Mouse (Mus musculus) MEL-GATA-1-ER (cell line): ENCODE measurements around the gene Trmt1.
A peak's percentile ranks its signal among the peaks of the same experiment; 100 is the strongest.

Source experiments
- DNase-seq: peaks from one replicate; pipeline ENCODE4 v3.0.0-alpha.2; 2012; ENCODE audit warnings: low read depth; ENCODE audit errors: extremely low read depth

Trmt1 gene

GRCm38 (mm10) chr8:84708071-84708541 is 22.0 kb downstream of the Trmt1 start:
- DNase-seq: no peak

DNA sequence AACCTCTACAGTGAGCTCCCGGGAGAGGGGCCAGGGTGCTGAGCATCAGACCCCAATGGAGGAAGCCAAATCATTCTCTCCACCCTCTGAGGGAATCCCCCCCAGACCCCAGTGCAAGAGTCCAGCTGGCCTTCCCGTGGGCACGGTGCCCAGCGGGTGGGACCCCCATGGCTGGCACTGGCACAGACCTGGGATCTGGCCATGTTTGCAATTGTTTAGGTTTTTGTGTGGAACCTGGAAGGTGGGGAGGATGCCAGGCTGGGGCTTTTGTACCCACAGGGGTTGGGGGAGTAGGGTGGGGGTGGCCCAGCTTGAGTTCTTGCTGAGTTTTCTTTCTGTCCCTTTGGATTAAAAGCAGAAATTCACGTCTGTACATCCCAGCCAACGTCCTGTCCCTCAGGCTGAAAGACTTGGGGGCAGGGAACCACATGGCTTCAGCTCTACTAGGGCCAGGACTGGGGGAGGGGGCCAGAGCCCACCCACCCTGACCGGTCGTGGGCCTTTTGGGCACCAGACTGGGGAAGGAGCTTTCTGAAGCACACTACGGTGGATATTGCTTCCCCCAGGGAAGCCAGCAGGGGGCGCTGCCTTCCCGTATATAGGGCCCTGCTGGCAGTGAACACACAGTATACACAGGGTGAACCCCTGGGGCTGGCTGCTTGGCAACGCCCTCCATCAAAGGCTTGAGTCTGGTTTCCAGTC is 22.8 kb downstream of the Trmt1 start:
- no peak for DNase-seq

DNA sequence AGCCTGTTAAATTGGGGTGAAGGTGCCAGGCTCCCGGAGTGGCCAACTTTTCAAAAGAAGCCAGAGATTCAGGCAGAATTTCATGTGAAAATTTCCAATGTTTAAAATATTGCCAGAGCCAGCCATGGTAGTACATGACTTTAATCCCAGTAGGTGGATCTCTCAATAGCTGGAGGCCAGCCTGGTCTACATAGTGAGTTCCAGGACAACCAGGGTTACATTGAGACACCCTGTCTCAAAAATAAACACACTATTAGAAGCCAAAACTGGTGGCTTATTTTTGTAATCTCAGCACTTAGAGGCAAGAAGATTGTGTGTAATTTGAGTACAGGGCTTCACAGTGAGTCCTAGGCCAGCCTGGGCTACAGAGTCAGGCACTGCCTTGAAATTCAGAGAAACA is 23.8 kb downstream of the Trmt1 start:
- no peak for DNase-seq

- DNase-seq: no peak
These were observed 25.2 kb downstream of the Trmt1 start for GRCm38 (mm10) chr8:84711312-84711711.

GRCm38 (mm10) chr8:84711933-84712758 is 26.0 kb downstream of the Trmt1 start:
- no peak for DNase-seq

DNA sequence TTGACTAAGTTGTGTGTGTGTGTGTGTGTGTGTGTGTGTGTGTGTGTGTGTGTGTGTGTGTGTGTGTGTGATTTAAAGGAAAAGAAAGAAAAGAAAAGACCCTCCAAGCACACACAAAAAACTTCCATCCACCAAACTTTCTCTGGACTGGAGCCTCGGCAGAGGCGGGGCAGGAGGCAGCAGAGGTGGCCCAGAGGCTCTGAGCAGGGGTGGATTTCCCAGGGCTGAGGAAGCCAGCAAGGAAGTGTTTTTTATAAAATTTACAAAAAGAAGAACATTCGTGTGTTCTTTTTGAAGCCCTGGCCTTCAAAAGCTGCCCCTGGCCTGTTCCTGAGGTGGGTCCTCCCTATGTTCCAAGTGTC is 26.6 kb downstream of the Trmt1 start:
- DNase-seq: no peak

- DNase-seq: no peak
These were observed 27.3 kb downstream of the Trmt1 start for GRCm38 (mm10) chr8:84713381-84713780.

GRCm38 (mm10) chr8:84714161-84714560 is 28.1 kb downstream of the Trmt1 start:
- no peak for DNase-seq

DNA sequence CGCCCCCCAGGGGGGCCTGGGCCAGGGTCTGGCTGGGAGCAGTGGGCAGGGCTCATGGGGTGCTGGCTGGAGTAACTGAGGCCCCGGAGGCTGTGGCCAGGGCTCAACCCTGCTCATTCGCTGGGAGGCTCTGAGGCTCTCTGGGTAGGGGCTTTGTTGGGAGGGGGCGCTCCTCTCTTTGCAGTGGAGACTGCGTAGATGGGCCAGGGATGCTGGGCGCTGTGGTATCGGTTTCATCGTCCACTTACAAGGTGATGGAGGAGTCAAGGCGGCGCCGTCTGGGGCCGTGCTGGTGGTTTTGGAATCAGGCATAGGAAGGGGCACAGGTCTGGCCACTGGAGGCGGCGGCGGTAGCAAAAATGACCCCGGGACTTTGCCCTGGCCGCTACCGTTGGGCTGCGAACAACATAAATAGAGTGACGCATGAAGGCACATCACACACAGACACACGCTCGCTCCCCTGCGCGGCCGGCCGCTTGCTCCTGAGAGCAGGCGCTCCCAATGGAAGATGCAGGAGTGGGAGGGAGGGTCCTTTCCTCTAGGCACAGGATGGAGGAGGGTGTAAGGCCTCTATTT is 29.9 kb downstream of the Trmt1 start:
- DNase-seq: no peak

DNA sequence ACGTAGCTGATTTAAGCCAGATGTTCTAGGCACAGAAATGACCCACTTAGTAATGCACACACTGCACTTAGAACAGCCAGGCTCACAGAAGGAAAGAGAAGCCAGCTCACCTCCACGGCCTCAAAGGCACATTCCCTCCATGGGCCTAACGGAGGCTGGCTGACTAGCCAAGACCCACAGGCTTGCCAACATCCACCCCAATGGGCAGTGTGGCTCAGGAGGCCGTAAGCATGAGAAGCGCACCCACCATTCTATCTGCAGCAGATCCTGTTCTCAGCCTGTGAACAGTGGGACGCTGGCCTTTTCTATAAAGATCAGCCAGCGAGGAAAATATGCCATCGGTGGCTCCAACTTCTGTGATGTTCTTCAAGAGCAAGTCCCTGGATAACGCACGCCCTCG is 30.7 kb downstream of the Trmt1 start:
- DNase-seq: no peak

DNA sequence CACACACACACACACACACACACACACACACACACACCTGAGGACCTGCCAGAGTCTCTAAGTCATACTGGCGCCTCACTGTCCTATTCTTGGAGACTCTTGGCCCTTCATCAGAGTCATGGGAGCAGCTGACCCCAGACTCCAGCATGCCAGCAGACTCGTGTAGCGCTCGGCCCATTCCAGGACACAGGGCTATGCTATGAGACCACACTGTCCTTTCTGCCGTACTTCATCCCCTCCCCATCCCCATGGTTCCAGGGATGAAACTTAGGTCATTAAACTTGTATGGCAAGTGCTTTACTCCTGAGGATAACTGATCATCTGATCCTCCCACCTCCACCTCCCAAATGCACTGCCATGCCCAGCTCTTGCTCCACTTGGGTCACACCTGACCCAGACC is 32.4 kb downstream of the Trmt1 start:
- no peak for DNase-seq

GRCm38 (mm10) chr8:84718959-84719690 is 33.0 kb downstream of the Trmt1 start:
- DNase-seq: no peak

DNA sequence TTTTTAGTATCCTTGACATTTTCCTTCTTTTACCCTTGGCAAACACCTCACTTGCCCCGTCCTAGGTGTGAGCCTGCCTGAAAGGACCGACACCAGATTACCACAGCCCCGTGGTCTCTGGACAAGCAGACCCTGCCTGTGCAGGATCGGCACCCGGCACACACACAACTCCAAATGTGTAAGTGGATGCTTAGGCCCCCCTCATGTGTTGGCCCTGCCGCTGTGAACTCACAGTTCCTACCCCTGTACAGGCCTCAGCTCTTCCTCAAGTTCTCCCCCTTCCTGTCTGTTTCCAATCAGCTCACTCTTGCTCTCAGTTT is 36.4 kb downstream of the Trmt1 start:
- no peak for DNase-seq

GRCm38 (mm10) chr8:84722850-84723570 is 36.9 kb downstream of the Trmt1 start, which contains the start of gene G430095P16Rik:
G430095P16Rik (plus strand) TSS chr8:84723007.
- DNase-seq: peak; percentile 87

DNA sequence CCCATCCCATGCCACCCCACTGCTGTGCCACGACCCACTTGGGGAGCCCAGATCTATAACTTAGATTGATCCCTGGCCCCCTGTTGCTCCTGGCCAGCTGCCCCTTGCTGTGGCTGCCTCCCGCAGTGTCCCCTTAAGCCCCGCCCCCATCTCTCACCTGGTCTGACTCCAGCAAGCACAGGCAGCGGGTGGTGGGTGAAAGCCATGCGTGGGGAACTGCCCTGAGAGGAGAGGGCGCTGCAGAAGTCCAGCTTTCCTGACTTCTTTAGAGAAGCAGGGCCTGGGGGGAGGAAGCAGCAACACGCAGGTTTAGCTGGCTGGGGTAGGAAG is 37.4 kb downstream of the Trmt1 start:
- no peak for DNase-seq

GRCm38 (mm10) chr8:84724683-84725082 is 38.6 kb downstream of the Trmt1 start:
- DNase-seq: no peak

DNA sequence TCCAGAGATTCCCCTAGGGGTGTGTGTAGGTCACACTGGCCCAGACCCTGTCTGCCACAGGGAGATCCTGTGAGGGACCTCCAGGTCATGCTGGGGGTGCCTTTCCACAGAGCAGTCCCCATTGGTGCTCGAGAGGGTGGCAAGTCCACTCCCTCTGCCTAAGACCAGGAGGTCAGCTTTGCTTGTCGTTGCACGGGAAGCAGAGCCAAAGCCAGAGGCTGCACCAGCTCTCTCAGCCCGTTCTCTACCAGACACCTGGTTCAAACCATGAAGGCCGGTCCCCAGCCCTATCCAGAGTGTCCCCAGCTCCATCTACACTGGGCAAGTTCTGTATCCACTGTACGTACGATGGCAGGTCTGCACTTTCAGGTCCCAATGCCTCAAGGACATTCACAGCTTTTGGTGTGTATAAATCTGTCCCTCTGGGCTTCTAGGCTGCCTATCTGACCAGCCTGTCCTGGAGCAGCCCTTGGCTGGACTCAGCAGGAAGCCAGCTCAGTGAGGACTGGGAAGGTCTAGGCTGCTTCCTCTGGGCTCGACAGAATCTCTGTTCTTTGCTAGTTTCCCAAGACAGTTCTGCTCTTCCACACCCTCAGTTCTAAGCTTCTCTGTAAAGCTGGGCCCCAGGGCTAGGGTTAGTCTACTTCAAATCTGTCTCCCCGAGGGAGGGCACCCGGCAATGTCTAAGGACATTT is 39.3 kb downstream of the Trmt1 start:
- DNase-seq: no peak

- peak; percentile 35 for DNase-seq
These were observed 39.8 kb downstream of the Trmt1 start for GRCm38 (mm10) chr8:84725941-84726259.

DNA sequence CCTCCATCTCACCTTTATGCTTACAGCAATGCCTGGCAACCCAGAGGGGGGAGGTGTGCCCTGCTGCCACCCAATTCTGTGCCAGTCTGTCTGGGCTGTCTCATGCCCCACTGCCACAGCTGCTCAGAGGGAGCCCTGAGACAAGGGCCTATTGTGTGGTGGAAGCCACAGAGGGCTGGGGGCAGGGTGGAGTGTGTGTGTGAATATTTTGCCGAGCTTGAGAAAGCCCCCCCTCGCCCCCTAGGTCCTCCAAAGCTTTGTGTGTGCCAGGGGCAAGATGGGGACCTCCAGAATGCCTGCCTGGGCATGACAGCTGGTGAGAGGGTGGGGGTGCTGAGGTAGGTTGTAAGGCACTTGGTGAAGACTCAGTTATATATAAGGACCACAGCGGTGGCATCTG is 42.4 kb downstream of the Trmt1 start:
- DNase-seq: no peak

DNA sequence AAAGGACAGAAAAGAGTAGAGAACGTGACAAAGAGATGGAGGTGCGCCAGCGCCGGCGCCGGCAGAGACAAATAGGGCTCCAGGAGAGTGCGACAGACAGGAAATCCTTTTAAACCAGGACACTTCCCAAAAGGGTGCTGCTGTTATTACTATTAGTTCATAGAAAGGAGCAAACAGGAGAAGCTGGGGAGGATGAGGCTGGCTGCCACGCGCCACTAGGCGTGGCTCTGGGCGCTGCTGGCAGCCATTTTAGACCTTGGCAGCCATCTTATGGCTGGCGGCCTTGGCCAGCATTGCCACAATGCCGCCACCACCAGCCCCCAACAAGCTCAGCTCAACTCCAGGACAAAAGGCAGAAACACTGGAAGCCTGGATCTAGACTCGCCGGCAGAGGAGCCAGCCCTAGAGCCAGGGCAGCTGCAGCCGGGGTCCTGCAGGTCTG is 43.8 kb downstream of the Trmt1 start:
- DNase-seq: no peak
